Mouse (Mus musculus) ovary, adult 18-20 months (tissue): ENCODE measurements around the gene Sgca.
A peak's percentile ranks its signal among the peaks of the same experiment; 100 is the strongest.
"Not testable (repeated sequence)": the region's sequence is repeated elsewhere in the genome, so short reads cannot be mapped to it uniquely, and the experiment has no call there.

Source experiments
- DNase-seq: peaks from one replicate; pipeline ENCODE4 v3.0.0; 2022; ENCODE audit warnings: low spot score, mixed read lengths

Sgca gene

GRCm38 (mm10) chr11:94976199-94976598, at the start of gene Sgca:
Sgca (minus strand) TSS chr11:94976327.
- DNase-seq = no peak

DNA sequence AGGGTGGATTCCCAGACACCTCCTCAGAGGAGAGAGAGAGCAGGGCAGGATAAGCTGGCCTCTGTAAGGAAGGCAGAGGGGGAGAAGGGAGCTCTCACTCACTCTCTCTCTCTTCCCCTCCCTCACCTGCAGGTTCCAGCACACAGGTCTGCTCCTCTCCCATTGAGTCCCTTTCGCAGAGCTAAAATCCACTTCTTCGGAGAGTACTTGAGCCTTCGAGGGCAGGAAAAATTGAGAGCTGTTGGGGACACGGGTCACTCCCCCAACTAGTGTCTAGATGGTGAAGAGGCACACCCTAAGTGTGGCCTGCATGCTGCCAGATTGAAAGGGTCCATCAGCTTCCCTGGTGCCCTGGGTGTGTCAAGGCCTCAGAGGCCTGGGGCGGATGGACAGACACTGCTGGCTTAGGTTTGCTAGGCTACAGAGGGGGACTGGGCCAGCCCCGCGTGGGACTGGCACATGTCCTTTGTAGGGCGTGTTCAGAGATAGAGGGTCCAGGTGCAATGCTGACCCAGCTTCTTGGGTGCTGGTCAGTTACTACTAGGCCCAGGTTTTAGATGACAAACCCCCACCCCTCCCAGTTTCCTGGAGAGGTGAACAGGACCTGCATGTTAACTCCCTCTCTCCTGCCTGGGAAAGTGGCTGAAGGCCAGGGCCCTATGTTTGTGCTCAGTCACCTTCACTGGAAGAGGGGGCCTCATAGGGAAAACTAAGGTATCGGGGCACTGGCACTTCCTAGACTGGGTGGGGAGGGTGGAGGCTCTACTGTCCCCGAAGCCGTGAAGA, 49.3 kb upstream of the Sgca start:
- no peak for DNase-seq

DNA sequence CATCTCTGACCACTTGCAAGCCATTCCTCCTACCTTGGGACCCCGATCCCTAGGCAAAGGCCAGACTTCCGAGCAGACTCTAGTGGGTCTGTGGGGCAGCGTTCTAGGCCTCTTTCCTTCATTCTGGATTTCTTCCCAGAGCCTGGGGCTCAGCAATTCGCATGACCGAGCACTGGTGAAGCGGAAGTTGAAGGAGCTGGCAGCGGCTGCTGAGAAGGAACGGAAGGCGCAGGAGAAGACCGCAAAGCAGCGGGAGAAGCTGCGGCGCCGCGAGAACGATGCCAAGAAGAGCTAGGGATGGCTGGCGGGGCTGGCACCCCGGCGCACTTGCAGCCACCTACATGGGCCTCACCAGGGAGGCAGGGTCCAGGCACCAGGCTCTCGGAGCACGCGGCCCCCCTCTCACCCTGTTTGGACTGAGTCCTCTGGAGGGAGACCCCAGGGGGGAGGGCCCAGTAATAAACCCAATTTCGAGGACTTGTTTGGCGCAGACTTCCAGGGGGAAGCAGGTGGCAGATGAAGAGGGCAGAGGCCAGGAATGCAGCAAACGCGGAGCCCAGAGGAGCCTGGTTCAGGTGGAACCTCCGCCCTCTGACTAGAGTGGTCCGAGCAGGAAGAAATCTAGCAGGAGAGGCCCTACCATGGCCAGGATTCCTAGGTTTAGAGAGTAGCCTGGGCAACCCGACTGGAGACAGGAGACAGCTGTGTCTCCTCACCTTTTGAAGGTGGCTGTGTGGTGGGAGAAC, 48.5 kb upstream of the Sgca start:
- DNase-seq = no peak

- DNase-seq = no peak
Observed at GRCm38 (mm10) chr11:95023481-95023880, 47.4 kb upstream of the Sgca start.

GRCm38 (mm10) chr11:95022237-95022992, 46.3 kb upstream of the Sgca start:
- DNase-seq = no peak

DNA sequence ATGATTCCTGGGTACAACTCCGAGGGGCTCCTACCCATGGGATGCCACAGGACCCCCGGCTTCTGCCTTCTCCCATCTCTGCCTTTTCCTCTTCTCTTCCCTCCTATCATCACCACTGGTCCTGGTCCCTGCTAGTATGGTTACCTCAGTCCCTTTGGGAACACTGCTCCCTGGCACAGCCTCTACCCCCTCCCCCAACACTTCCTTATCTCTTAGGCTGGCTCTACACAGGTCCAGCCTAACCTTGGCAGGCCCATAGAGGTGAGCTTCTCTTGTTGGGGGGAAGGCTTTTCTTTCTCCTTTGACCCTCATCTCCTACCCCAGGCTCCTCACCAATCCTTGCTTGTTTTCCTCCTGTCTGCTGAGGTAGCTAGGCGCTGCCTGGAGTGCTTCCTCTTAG, 39.4 kb upstream of the Sgca start:
- DNase-seq = no peak

DNA sequence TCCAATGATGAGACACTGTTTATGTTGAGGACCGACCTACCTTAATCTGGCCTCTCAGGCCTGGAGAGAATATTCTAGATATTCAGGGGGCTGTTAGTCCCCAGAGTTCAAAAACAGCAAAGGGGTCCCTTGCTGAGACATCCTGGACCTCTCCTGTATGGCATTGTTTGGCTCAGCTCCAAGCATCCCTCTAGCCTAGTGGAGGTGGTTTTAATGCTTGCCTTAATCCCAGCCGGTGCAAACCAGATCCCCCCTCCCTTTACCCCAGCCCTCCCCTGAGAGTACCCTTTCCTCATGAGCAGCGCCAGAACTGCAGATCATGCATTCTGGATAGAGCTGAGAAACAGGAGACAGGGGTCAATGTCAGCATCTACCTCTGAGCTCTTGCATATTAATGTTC, 36.4 kb upstream of the Sgca start:
- no peak for DNase-seq

DNA sequence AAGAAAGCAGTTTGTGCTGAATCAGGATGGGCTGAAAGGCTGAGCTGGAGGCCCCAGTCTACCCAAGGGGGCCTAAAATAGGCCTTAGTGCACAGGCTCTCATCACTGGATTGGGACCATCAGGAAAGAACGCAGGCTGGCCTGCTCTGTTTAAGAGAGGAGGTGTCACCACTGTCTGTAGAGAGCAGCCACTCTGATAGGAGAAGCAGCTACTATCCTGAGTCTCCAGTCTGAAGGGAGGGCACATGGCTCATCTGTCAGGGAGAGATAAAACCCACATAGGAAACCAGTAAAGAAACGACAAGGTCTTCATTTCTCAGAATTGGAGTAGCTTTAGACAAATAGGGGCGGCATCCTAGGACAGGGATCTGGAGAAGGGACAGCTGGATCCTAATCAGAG, 35.9 kb upstream of the Sgca start:
- DNase-seq = no peak

DNA sequence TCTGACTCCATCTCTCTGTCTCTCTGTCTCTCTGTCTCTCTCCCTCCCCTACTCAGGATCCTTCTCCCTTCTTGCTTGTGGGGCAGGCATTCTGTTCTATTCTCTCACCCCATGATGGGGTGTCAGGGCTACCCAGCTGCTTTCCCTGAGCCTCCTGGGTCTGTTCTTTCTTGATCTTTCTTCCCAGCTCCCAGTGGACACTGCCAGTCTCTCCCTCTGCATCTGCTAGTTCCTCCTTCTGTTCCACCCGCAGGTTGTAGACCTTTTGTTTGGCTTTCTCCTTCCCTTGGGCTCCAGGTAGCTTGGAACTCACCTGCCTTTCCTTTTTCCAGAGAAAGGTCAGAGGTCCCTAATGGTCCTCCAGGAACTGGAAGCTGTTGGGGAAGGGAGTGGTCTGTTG, 35.3 kb upstream of the Sgca start:
- DNase-seq = no peak

DNA sequence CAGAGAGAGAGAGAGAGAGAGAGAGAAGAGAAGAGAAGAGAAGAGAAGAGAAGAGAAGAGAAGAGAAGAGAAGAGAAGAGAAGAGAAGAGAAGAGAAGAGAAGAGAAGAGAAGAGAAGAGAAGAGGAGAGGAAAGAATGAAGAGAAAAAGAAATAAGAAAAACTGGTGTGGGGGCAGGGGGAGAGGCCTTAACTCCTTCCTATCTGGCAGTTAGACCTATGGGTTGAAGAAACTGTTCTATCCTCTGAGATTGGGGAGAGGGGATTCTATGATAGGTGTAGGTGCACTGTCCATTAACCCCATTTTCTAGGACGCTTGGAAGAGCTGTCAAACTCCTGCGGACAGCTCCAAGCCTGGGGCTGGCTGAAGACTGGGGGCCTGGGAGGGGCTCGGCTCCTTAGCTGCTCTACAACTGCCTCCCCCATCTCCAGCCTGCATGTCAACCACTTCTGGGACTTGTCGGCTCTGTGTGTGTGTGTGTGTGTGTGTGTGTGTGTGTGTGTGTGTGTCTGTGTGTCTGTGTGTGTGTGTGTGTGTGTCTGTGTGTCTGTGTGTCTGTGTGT, 34.8 kb upstream of the Sgca start:
- not testable (repeated sequence) for DNase-seq

DNA sequence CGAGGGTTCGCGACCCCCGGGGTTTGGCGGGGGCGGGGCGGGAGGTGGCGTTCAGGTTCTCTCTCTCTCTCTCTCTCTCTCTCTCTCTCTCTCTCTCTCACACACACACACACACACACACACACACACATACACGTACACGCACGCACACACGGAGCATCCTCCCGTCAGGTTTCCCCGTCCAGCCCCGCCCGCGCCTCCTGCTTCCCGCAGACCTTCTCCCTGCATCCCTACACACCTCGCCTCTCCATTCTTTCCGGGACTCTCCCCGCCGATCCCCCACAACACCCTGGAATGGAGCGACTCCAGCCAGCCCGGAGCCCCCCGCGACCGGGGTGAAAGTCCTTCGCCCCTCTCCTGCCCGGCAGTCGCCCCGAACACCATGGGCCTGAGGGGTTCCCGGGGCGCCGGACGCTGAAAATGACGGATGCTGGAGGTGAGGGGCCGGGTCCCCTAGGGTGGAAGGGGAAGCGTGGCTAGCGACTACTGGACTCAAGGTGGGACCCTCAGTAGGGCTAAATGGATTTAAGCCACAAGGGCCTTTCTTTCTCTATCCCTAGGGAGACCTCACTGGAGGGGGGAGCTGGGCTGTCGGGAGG, 34.1 kb upstream of the Sgca start:
- DNase-seq = no peak

- no peak for DNase-seq
Observed at GRCm38 (mm10) chr11:95009629-95010014, 33.5 kb upstream of the Sgca start, which contains the start of gene Samd14. Samd14 (plus strand) TSS chr11:95009879.

- DNase-seq = no peak
Observed at GRCm38 (mm10) chr11:95008661-95009628, 32.8 kb upstream of the Sgca start.

GRCm38 (mm10) chr11:95007418-95007817, 31.3 kb upstream of the Sgca start:
- no peak for DNase-seq

DNA sequence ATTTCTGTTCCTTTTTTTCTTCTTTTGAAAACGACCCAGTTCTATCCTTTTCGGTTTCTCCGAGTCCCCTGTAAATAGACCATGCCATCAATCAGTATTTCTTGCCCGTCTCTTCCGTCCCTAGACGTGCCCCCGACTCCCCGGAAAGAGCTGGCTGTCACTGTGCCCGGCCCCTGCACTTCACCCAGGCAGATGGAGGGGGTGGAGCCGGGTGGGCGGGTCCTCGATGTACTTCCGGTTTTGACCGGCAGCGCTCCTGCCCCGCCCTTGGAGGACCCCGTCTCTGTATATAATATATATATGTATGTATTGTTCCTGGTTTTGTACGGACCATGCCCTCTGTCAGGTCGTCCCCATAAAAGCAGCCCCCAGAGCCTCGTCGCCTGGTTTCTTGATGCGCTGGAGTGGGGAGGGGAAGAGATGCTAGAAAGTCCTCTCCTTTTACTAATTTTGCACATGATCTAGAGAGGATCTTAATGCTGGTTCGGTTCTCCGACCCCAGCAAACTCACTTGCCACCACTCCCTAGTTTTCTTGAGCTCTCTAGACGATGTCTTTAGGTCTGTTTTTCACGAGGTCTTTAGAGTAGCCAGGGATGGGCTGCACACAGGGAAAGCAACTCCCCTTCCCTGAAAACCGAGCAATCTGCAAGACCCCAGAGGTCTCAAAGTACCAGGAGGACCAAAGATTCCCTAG, 30.5 kb upstream of the Sgca start:
- DNase-seq = peak; percentile 73

DNA sequence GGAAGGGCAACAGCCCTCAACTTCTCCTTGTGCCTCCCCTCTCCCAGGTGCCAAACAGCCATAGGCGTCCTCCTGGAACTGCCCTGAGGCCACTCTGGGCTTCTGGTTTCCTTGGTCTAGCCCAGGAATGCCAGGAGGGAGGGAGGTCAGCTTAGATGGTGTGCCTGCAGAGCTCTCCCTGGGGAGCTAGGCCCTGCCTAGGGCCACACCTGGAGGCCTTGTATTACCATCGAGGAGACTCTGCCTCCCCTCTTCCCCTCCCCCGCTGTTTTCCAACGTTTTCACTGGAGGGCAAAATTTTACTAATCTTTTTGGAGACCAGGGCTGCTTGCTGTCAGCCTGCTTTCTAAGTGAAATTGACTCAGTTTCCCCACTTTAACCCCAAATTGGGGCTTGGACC, 29.9 kb upstream of the Sgca start:
- DNase-seq = no peak

DNA sequence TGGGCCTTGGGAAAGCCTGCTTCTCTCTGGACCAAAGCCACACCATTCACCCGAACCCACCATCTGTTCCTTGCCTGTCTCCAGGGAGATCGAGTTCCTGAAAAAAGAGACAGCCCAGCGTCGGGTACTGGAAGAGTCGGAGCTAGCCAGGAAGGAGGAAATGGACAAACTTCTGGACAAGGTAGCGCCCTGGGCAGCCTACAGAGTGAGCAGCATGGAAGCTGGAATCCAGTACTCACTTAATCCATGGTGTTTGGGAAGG, 28.7 kb upstream of the Sgca start:
- no peak for DNase-seq

- DNase-seq = no peak
Observed at GRCm38 (mm10) chr11:95004136-95004936, 28.2 kb upstream of the Sgca start.

DNA sequence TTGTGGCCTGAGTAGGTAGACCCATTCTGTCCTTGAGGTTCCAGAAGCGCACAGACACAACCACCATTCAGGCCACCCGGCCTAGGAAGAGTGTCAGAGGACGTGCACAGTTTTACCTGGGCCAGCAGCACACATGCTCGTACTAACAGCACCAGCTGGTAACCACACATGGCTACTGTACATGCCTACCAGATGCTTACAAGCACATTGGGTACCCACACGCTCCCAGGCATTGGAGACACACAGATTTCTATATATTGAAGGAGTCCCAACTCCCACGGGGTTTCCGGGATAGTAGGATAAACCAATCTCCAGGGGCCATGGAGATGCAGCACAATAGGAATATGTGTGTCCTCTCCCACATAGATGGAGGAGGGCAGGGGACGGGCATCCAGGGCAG, 26.6 kb upstream of the Sgca start:
- no peak for DNase-seq
